Mouse (Mus musculus) adipocyte (in vitro differentiated cells): ENCODE measurements around the gene Alkbh3.

Source experiments
- DNase-seq: peaks from one replicate; pipeline ENCODE4 v3.0.0-alpha.2; 2016; ENCODE audit warnings: low spot score

Alkbh3 gene

DNA sequence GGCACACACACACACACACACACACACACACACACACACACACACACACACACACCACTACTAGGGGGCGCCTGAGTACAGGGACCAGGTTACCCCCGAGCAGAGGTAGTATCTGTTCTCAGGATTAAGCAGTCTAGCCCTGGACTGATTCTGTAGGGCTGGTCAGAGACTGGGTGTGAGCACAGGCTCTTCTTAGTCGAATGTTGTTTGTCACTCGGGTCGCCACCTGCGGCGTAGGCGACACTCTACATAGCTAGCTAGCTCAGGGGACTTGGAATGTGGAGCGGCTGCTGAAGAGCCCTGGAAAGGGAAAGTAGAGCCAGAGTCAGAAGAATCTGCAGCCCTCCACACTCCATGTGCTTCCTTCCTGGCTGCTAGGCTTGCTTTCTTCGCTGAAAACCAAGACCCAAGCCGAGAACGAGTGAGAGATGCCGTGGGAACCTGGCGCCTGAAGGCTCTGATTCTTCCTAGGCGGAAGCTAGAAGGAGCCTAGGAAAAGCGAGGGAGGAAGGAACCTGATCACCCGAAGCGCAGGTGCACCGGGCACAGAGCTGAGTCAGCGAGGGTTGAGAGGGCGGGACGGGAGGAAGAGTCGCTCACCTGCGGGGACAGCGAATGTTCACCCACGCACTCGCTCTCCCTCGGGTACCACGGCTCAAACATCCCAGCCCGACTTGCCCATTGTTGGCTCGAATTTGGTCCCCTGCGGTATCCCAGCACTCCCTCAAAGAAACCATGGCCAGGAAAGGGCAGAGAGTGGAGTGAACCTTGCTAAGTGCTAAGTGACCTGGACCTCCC is 55.6 kb downstream of the Alkbh3 start:
- no peak for DNase-seq

- no peak for DNase-seq
Measured at GRCm38 (mm10) chr2:93953726-93954125, 56.9 kb downstream of the Alkbh3 start.

- no peak for DNase-seq
Measured at GRCm38 (mm10) chr2:93946976-93947375, 63.6 kb downstream of the Alkbh3 start.

DNA sequence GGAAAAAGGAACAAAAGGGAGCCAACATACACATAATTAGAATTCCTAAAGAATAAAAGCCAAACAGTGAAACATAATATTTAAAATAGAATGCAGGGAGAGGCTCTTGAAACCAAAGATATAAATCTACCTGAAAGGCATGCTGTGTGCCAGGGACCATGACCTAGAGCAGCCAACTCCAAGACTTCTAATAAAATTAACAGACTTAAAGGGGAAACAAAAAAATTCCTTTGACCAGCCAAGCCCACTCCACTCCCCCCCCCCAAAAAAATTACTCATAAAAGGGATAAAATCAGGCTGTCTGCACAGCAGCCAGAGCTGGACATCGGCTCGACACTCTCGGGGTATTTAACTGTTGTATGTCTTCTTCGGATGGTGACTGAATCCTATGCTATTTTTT is 65.8 kb downstream of the Alkbh3 start:
- DNase-seq: no peak

GRCm38 (mm10) chr2:93944099-93944498 is 66.5 kb downstream of the Alkbh3 start:
- no peak for DNase-seq

- no peak for DNase-seq
Measured at GRCm38 (mm10) chr2:93941670-93942069, 68.9 kb downstream of the Alkbh3 start.

DNA sequence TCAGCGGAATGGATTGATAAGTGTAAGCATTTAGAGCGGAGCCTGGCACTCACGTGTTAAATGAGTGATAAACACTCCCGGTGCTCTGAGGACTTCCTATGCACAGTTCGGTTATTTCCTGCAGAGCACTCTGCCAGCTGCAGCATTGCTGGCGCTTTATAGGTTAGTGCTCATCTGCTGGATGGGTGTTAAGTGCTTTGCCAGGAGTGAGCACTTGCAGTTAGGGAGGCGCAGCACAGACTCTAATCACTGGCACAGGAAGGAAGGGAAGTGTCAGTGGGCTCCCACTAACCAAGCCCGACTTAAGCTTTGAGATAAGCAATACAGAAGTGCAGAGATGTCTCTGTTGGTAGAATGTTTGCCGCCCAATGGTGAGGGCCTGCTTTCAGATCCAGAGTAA is 72.1 kb downstream of the Alkbh3 start:
- DNase-seq: no peak
